Mouse (Mus musculus): ENCODE data around the gene Gpr165.

The Gpr165 gene

GRCm38 (mm10) chrX:96712907-96713774 lies at the start of gene Gpr165:
TSS of gene Gpr165 (plus strand) at chrX:96713441.
- DNase-seq (ENCODE audit: low spot score in 2 of 2), result peak; percentile 43 to 57

- no peak for DNase-seq (ENCODE audit: low spot score in 2 of 2)
These were observed 38.4 kb upstream of the Gpr165 start for GRCm38 (mm10) chrX:96674871-96675270.

Data from right cerebral cortex, postnatal 36 days (tissue).